Mouse (Mus musculus): ENCODE measurements around the gene Lrp1. TPM values are rescaled to one million over a fixed set of nuclear protein-coding genes. Genes with fewer than 3 reads are reported as not detected.

Gene Lrp1
- polyA plus RNA-seq, 1 experiment from 2014 or later: 57.6 TPM

GRCm38 (mm10) chr10:127664891-127665290, 43.9 kb upstream of the Lrp1 start:
- H3K27me3 ChIP-seq (ENCODE audit: control insufficient read depth, insufficient read depth, low read length): no peaks in the 10 kb centered on the region
- H3K4me1 ChIP-seq (ENCODE audit: control insufficient read depth, insufficient read depth, low read length): peaks cover 47% of the 10 kb centered on the region
- peak overlapping the region; percentile 83 for H3K4me2 ChIP-seq (ENCODE audit: low read depth, severe bottlenecking)
- H3K27ac ChIP-seq (replicated peaks; ENCODE audit: low read depth, low read length): no peak overlapping the region
- 16% methylated on average over 13 of the region's 13 CpGs for WGBS
- H3K9me3 ChIP-seq (ENCODE audit: control insufficient read depth, low read length): no peaks in the 10 kb centered on the region
- peaks cover 13% of the 10 kb centered on the region for H3K36me3 ChIP-seq (ENCODE audit: control insufficient read depth, insufficient read depth, low read length)
- no peak overlapping the region for H3K9ac ChIP-seq (ENCODE audit: low read length)
- DNase-seq (ENCODE audit: low spot score): no peak
- no peak for ATAC-seq (ENCODE audit: insufficient number of reproducible peaks, low FRiP score, low TSS enrichment, low read depth)
- peak overlapping the region; percentile 89; the same call in 1 of the 2 replicates for H3K4me3 ChIP-seq (ENCODE audit: low read depth, low read length)

- WGBS: 28% methylated on average over 16 of the region's 16 CpGs
These were observed 43.2 kb upstream of the Lrp1 start for GRCm38 (mm10) chr10:127664166-127664565.

GRCm38 (mm10) chr10:127663590-127663989, 42.6 kb upstream of the Lrp1 start:
- Histone ChIP-seq H3K9ac (ENCODE audit: low read length) (no peak overlapping the region), H3K4me2 (ENCODE audit: low read depth, severe bottlenecking) (no peak overlapping the region), H3K27me3 (ENCODE audit: control insufficient read depth, insufficient read depth, low read length) (no peaks in the 10 kb centered on the region), H3K36me3 (ENCODE audit: control insufficient read depth, insufficient read depth, low read length) (peaks cover 16% of the 10 kb centered on the region), H3K4me3 (ENCODE audit: low read depth, low read length) (no peak overlapping the region), H3K27ac (replicated peaks; ENCODE audit: low read depth, low read length) (no peak overlapping the region), H3K4me1 (ENCODE audit: control insufficient read depth, insufficient read depth, low read length) (peaks cover 47% of the 10 kb centered on the region), H3K9me3 (ENCODE audit: control insufficient read depth, low read length) (no peaks in the 10 kb centered on the region)
- 13% methylated on average over 5 of the region's 5 CpGs for WGBS
- DNase-seq (ENCODE audit: low spot score) (no peak), ATAC-seq (ENCODE audit: insufficient number of reproducible peaks, low FRiP score, low TSS enrichment, low read depth) (no peak)

More at GRCm38 (mm10) chr10:127664166-127664565, 43.2 kb upstream of the Lrp1 start:
- no peak for DNase-seq (ENCODE audit: low spot score)
- H3K9me3 ChIP-seq (ENCODE audit: control insufficient read depth, low read length): no peaks in the 10 kb centered on the region
- H3K4me2 ChIP-seq (ENCODE audit: low read depth, severe bottlenecking): peak overlapping the region; percentile 83
- H3K4me1 ChIP-seq (ENCODE audit: control insufficient read depth, insufficient read depth, low read length): peaks cover 47% of the 10 kb centered on the region
- H3K36me3 ChIP-seq (ENCODE audit: control insufficient read depth, insufficient read depth, low read length): peaks cover 16% of the 10 kb centered on the region
- H3K27me3 ChIP-seq (ENCODE audit: control insufficient read depth, insufficient read depth, low read length): no peaks in the 10 kb centered on the region
- no peak overlapping the region; the same call in 1 of the 2 replicates for H3K4me3 ChIP-seq (ENCODE audit: low read depth, low read length)
- H3K27ac ChIP-seq (replicated peaks; ENCODE audit: low read depth, low read length): no peak overlapping the region
- no peak for ATAC-seq (ENCODE audit: insufficient number of reproducible peaks, low FRiP score, low TSS enrichment, low read depth)
- H3K9ac ChIP-seq (ENCODE audit: low read length): no peak overlapping the region

- H3K27me3 ChIP-seq (ENCODE audit: control insufficient read depth, insufficient read depth, low read length): no peaks in the 10 kb centered on the region
- H3K9me3 ChIP-seq (ENCODE audit: control insufficient read depth, low read length): no peaks in the 10 kb centered on the region
- peak overlapping the region; percentile 48 for H3K27ac ChIP-seq (replicated peaks; ENCODE audit: low read depth, low read length)
- ATAC-seq (ENCODE audit: insufficient number of reproducible peaks, low FRiP score, low TSS enrichment, low read depth): no peak
- peak overlapping the region; percentile 41 for H3K4me2 ChIP-seq (ENCODE audit: low read depth, severe bottlenecking)
- peak; percentile 48 for DNase-seq (ENCODE audit: low spot score)
- H3K9ac ChIP-seq (ENCODE audit: low read length): no peak overlapping the region
- H3K4me1 ChIP-seq (ENCODE audit: control insufficient read depth, insufficient read depth, low read length): peaks cover 47% of the 10 kb centered on the region
- 19% methylated on average over 19 of the region's 19 CpGs for WGBS
- H3K4me3 ChIP-seq (ENCODE audit: low read depth, low read length): peak overlapping the region; percentile 5; the same call in 1 of the 2 replicates
- peaks cover 16% of the 10 kb centered on the region for H3K36me3 ChIP-seq (ENCODE audit: control insufficient read depth, insufficient read depth, low read length)
These were observed 41.8 kb upstream of the Lrp1 start for GRCm38 (mm10) chr10:127662666-127663253.

- Histone ChIP-seq H3K4me2 (ENCODE audit: low read depth, severe bottlenecking) (peak overlapping the region; percentile 41), H3K4me3 (ENCODE audit: low read depth, low read length) (peak overlapping the region; percentile 5; the same call in 1 of the 2 replicates), H3K9ac (ENCODE audit: low read length) (peak overlapping the region; percentile 47), H3K9me3 (ENCODE audit: control insufficient read depth, low read length) (no peaks in the 10 kb centered on the region), H3K36me3 (ENCODE audit: control insufficient read depth, insufficient read depth, low read length) (peaks cover 16% of the 10 kb centered on the region), H3K27me3 (ENCODE audit: control insufficient read depth, insufficient read depth, low read length) (no peaks in the 10 kb centered on the region), H3K4me1 (ENCODE audit: control insufficient read depth, insufficient read depth, low read length) (peaks cover 47% of the 10 kb centered on the region), H3K27ac (replicated peaks; ENCODE audit: low read depth, low read length) (peak overlapping the region; percentile 48)
- 7% methylated on average over 16 of the region's 16 CpGs for WGBS
- peak; percentile 59 for DNase-seq (ENCODE audit: low spot score)
- ATAC-seq (ENCODE audit: insufficient number of reproducible peaks, low FRiP score, low TSS enrichment, low read depth): no peak
These were observed 41.1 kb upstream of the Lrp1 start for GRCm38 (mm10) chr10:127661915-127662663.

- no peak for ATAC-seq (ENCODE audit: insufficient number of reproducible peaks, low FRiP score, low TSS enrichment, low read depth)
- peaks cover 47% of the 10 kb centered on the region for H3K4me1 ChIP-seq (ENCODE audit: control insufficient read depth, insufficient read depth, low read length)
- WGBS: 21% methylated on average over 13 of the region's 14 CpGs
- peak overlapping the region; percentile 47 for H3K9ac ChIP-seq (ENCODE audit: low read length)
- no peak overlapping the region for H3K4me3 ChIP-seq (ENCODE audit: low read depth, low read length)
- no peaks in the 10 kb centered on the region for H3K27me3 ChIP-seq (ENCODE audit: control insufficient read depth, insufficient read depth, low read length)
- H3K9me3 ChIP-seq (ENCODE audit: control insufficient read depth, low read length): no peaks in the 10 kb centered on the region
- peaks cover 16% of the 10 kb centered on the region for H3K36me3 ChIP-seq (ENCODE audit: control insufficient read depth, insufficient read depth, low read length)
- H3K4me2 ChIP-seq (ENCODE audit: low read depth, severe bottlenecking): peak overlapping the region; percentile 41
- DNase-seq (ENCODE audit: low spot score): no peak
- H3K27ac ChIP-seq (replicated peaks; ENCODE audit: low read depth, low read length): no peak overlapping the region; the same call in 1 of the 2 replicates
These were observed 40.5 kb upstream of the Lrp1 start for GRCm38 (mm10) chr10:127661291-127661914.

GRCm38 (mm10) chr10:127659551-127659950, 38.6 kb upstream of the Lrp1 start:
- Histone ChIP-seq H3K4me3 (ENCODE audit: low read depth, low read length) (no peak overlapping the region), H3K36me3 (ENCODE audit: control insufficient read depth, insufficient read depth, low read length) (peaks cover 16% of the 10 kb centered on the region), H3K4me1 (ENCODE audit: control insufficient read depth, insufficient read depth, low read length) (peaks cover 36% of the 10 kb centered on the region), H3K27me3 (ENCODE audit: control insufficient read depth, insufficient read depth, low read length) (no peaks in the 10 kb centered on the region), H3K4me2 (ENCODE audit: low read depth, severe bottlenecking) (no peak overlapping the region), H3K9ac (ENCODE audit: low read length) (no peak overlapping the region), H3K27ac (replicated peaks; ENCODE audit: low read depth, low read length) (no peak overlapping the region), H3K9me3 (ENCODE audit: control insufficient read depth, low read length) (no peaks in the 10 kb centered on the region)
- ATAC-seq (ENCODE audit: insufficient number of reproducible peaks, low FRiP score, low TSS enrichment, low read depth) (no peak), DNase-seq (ENCODE audit: low spot score) (no peak)
- WGBS: 73% methylated on average over 1 of the region's 1 CpGs

- Histone ChIP-seq H3K4me2 (ENCODE audit: low read depth, severe bottlenecking) (no peak overlapping the region), H3K36me3 (ENCODE audit: control insufficient read depth, insufficient read depth, low read length) (peaks cover 12% of the 10 kb centered on the region), H3K27ac (replicated peaks; ENCODE audit: low read depth, low read length) (no peak overlapping the region), H3K4me3 (ENCODE audit: low read depth, low read length) (no peak overlapping the region), H3K9me3 (ENCODE audit: control insufficient read depth, low read length) (no peaks in the 10 kb centered on the region), H3K4me1 (ENCODE audit: control insufficient read depth, insufficient read depth, low read length) (peaks cover 22% of the 10 kb centered on the region), H3K9ac (ENCODE audit: low read length) (no peak overlapping the region), H3K27me3 (ENCODE audit: control insufficient read depth, insufficient read depth, low read length) (no peaks in the 10 kb centered on the region)
- no peak for DNase-seq (ENCODE audit: low spot score)
- ATAC-seq (ENCODE audit: insufficient number of reproducible peaks, low FRiP score, low TSS enrichment, low read depth): no peak
- WGBS: 14% methylated on average over 6 of the region's 6 CpGs
These were observed 37.1 kb upstream of the Lrp1 start for GRCm38 (mm10) chr10:127658076-127658475.
